ENCODE assay signal across 13 mouse cellular contexts in the genomic region with DNA sequence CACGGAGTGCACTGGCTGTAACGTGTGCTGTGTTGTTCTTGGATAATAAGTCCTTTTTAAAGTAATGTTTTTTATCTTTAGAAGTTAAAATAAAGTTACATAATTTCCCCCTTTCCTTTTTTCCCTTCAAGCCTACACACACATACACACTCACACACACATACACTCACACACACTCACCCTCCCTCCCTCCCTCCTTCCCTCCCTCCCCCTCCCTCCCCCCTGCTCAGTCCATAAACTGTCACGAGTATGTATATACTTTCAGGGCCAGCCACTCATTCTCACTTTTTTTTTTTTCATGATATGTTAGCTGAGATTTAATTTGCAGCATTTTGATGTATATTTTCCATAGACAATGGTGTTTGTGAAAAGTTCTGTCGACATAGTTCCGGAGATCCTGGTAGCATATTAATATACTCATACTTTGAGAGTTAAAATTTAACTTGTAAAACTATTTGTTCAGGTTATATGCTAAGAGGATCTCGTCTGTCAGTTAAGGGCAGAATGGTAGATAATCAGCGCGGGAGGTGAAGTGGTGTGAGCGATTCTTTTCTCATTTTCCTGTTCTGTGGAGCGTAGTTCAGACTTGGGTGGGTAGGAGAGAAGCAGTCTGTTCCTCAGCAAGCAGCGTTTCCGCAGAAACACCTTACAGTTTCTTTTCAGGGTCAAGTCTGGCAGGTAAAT.
"Had no signal": no experiment of that assay in that cellular context is flagged by ENCODE, and none has a peak within 500 bp of the region (broad histone marks: within the 10 kb centered on the region; RNA-seq: fewer than 3 reads in every experiment).

No protein-coding gene starts in this region.

- ATAC-seq: midbrain, embryonic 15.5 days had no signal

- DNase-seq: kidney, postnatal 14 days; layer of hippocampus, adult 9-11 months; layer of hippocampus, postnatal 36 days; lung, postnatal 10 days; thymus, postnatal 36 days had no signal

- H3K9ac ChIP-seq: hindbrain, embryonic 15.5 days; limb, embryonic 15.5 days; liver, embryonic 14.5 days; midbrain, embryonic 15.5 days; neural tube, embryonic 12.5 days had no signal

- H3K4me3 ChIP-seq: hindbrain, embryonic 15.5 days; limb, embryonic 15.5 days; megakaryocyte, embryonic 14.5 days; midbrain, embryonic 15.5 days; neural tube, embryonic 12.5 days had no signal

- H3K36me3 ChIP-seq: hindbrain, embryonic 15.5 days; limb, embryonic 15.5 days; midbrain, embryonic 15.5 days had no signal

- H3K4me2 ChIP-seq: hindbrain, embryonic 15.5 days; limb, embryonic 15.5 days; midbrain, embryonic 11.5 days; midbrain, embryonic 15.5 days; neural tube, embryonic 12.5 days had no signal

- H3K27ac ChIP-seq: hindbrain, embryonic 15.5 days; limb, embryonic 15.5 days; liver, embryonic 14.5 days; macrophage; midbrain, embryonic 15.5 days; neural tube, embryonic 12.5 days had no signal

- H3K9me3 ChIP-seq: hindbrain, embryonic 15.5 days; limb, embryonic 15.5 days; megakaryocyte, embryonic 14.5 days; midbrain, embryonic 15.5 days; neural tube, embryonic 12.5 days had no signal

- H3K27me3 ChIP-seq: hindbrain, embryonic 15.5 days; limb, embryonic 15.5 days; megakaryocyte, embryonic 14.5 days; midbrain, embryonic 15.5 days; neural tube, embryonic 12.5 days had no signal
